Mouse (Mus musculus): ENCODE results near the gene Zfp14. TPM values are rescaled to one million over a fixed set of nuclear protein-coding genes. Genes with fewer than 3 reads are reported as not detected.

Gene Zfp14
- polyA plus RNA-seq (2012): not detected in 2 replicates

GRCm38 (mm10) chr7:30050882-30051548 lies at the start of gene Zfp14:
TSS of gene Zfp14 (minus strand) at chr7:30051380.
- no peak for TF ChIP-seq GATA1 (IDR thresholded peaks at IDR 0.05; ENCODE audit: low read length)

DNA sequence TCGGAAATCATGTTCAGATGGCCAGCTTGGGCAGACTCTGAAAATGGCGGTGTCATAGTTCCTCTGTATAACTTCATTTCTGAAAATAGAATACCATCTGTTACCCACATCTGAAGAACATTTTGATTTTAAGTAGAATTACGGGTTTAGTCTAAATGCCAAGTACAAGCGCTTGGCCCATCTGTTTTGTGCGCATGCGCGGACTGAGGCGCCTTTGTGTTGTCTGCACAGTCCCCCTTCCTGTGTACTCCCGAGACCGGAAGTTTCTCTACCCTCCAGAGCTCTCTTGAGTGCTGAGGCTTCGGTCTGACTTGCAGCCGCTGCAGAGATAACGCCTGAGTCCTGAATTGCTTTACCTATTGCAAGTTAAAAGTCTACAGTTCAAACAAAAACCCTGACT lies 48.1 kb upstream of the Zfp14 start:
- no peak for TF ChIP-seq GATA1 (IDR thresholded peaks at IDR 0.05; ENCODE audit: low read length)

DNA sequence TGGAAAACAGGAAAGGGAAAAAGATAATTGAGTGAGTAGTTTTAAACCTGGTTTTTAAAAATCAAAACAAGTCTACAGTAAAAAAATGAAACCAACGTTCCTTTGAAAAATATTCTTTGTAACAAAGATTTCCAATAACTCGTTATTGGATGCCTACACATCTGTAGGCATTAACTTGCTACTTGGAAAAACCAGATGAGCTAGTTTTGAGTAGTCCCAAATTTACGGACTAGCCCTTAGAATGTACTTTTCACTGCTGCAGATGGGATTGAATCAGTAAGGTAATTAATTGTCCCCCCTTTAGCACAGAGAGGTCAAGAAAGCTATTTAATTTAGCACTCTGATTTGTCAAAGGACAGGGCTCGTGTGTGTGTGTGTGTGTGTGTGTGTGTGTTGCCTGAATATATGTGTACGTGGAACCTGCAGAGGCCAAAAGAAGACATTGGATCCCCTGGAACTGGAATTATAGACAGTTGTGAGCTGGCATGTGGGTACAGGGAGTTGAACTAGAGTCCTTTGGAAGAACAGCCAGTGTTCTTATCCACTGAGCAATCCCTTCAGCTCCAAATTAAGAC lies 44.5 kb upstream of the Zfp14 start:
- TF ChIP-seq GATA1 (IDR thresholded peaks at IDR 0.05; ENCODE audit: low read length): no peak

DNA sequence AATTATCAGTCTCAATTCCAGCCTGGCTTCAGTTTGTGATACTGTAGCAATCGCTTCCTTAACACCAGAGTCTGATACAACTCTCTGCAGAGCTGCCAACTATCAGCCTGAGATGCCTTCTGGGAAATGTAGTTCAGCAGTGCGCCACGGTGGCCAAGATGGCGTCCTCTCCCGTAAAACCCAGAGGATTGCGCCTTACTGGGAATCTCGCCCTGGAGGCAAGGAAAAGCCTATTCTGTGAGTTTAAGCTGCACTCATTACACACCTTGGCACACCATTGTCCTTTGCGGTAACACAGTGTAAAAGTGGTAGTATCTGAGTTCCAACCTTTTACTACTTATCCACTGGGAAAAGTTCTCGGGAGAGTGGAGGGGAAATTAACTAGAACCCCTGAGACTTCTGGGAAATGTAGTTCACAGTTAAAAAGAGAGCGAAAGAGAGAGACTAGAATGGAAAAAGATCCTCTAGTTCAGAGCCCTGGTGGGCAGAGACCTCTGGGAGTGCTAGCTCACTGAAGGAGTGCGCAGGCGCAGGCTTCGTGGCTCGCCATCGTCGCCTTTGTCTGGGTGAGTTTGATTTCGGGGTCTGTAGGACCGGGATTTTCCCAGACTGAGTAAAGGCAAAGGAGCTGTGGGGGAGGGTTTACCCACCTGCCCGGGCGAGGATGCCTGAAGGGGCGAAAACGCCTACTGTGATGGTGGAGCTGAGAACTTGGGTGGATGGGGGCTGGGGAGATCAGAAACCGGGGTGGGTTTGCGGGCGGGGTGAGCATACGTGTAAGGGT lies 43.7 kb upstream of the Zfp14 start, which contains the start of gene Zfp260:
Gene Zfp260, plus strand, starts transcription at position 132 of the 784 bp plus-strand sequence.
- no peak for TF ChIP-seq GATA1 (IDR thresholded peaks at IDR 0.05; ENCODE audit: low read length)

DNA sequence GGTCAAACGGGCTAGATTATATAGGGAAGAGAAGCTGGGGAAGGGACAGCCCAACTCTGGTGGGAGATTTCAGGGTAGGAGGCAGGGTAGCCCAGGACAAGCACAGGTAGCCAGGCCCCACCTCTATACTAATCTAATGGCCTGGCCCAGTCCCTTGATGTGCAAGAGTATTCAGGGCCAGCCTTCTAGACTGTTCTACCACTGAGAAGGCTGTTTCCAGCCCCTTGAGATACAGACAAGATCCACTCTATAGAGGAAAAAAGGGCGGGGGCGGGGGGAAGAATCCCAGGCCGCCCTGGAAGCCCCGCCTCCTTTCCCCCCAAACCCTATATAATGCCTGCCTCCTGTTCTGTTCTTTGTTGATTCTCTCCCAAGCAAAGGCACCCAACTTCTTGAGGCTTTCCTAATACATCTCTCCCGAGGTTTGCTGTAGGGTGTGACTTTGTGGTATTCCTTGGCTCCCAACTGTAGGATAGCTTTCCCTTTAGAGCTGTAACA lies 42.8 kb upstream of the Zfp14 start:
- no peak for TF ChIP-seq GATA1 (IDR thresholded peaks at IDR 0.05; ENCODE audit: low read length)

DNA sequence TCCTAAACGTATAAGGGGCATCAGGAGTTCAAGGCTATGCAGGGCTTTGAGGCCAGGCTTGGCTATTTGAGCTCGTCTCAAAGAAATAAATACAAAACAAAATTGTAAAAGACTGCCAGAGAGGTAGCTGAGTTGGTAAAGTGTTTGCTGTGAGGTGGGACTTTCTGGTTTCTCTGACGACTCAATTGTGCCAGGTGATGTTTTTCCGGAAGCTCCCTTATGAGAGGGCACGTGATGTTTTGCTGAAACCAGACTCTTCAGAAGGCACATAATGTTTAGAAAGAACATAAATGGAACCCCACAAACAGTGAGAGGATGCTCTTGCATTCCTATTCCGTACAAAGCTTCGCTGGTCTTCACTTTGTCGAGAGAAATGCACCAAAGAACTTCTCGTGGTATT lies 41.5 kb upstream of the Zfp14 start:
- TF ChIP-seq GATA1 (IDR thresholded peaks at IDR 0.05; ENCODE audit: low read length): no peak

GRCm38 (mm10) chr7:30090970-30091585 lies 39.9 kb upstream of the Zfp14 start:
- no peak for TF ChIP-seq GATA1 (IDR thresholded peaks at IDR 0.05; ENCODE audit: low read length)

DNA sequence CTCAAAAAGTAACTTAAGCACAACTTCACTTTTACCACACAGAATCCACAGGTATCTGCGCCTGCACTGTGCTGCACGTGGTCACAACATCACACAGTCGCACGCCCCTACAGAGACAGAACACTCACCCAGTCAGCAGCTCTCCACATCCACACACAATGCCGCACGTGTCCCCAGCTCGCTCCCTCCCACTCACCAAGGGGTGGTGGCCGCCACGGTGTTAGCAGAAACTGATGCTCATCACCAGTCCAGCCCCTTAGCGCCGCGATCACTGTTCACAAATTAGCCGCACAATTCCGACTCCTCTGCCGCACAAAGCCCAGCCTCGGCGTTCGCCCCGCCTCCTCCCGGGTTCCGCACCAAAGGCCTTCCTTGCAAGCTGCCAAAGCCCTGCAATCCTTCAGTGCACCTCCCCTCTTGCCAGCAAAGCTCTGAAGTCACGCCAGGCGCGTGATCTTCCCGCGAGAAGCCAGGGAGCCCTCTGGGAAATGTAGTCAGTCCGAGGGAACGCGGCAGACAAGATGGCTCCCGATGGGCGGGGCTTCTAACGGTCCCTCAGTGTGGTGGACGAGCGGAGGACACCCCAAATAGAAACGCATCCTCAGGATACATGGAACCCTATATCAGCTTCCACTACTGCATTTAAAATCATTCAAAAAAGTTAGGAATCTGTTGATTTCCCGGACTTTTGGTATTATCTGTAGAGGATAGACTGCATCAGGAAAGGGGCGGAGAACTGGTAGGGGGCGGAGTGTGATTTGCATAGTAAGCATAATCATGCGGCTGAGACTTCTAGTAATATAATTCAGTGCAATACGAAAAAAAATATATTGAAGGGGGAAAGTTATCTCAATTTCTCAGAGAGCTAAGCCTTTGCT lies 39.2 kb upstream of the Zfp14 start, which contains the start of the genes Gm26920 and Zfp566:
Gene Gm26920, minus strand, starts transcription at position 319 of the 878 bp plus-strand sequence.
Gene Zfp566, minus strand, starts transcription at position 436 of the 878 bp plus-strand sequence.
- TF ChIP-seq GATA1 (IDR thresholded peaks at IDR 0.05; ENCODE audit: low read length): no peak

- TF ChIP-seq GATA1 (IDR thresholded peaks at IDR 0.05; ENCODE audit: low read length): no peak
These were observed 38.2 kb upstream of the Zfp14 start for GRCm38 (mm10) chr7:30089405-30089804.

DNA sequence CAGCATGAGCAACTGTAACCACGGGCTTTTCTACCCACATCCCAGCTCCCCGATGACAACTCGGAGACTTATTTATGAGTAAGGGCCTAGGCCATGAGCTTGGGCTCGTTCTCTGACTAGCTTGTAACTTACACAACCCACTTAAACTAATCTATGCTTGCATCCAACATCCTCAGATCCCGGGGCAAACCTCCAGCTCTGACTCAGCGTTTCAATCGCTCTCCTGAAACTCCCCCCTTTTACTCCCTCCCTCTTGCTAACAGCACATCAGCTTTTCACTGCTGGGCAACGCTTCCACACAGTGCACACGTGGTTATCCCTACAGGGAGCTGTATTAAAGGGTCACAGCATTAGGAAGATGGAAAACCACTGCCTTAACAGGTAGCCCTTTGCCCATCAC lies 35.3 kb upstream of the Zfp14 start:
- no peak for TF ChIP-seq GATA1 (IDR thresholded peaks at IDR 0.05; ENCODE audit: low read length)

DNA sequence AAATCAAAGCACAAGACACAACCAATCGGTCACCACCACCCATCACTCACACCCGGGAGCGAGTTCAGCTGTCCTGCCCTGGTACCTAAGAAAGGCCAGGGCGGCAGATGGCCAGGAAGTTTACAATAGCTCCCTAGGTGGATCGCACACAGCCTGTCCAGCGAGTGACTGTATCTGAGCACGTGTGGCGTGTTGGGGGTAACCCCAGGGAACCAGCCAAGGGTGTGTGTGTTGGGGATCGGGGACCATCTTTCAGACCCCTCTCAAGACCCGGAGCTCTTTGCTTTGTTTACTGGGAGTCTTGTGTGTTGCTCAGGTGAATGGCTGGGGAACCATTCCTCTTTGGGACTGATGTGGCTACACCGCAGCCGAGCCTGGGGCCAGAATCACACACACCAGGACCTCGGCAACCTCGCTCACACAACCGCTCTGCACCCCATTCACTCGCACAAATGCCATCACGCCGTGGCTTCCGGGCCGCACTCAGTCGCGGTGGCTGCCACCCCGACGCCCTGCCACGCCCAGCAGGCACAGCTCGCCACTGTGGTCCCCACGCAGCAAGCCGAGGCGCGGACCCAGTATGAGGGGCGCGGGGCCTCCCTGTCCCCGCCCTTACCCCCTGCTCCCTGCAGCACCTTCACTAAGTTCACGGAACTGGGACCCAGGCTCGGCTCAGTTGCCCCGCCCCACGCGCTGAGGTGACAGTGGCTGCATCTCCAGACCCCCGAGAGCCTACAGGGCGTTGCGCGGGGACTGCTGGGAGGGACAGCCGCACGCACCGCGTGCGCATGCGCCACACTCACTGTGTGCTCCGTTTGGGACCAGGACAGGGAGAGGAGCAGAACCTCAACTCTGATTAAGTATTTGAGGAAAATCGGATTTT lies 21.2 kb upstream of the Zfp14 start, which contains the start of gene Zfp82:
Gene Zfp82, minus strand, starts transcription at position 755 of the 883 bp plus-strand sequence.
- TF ChIP-seq GATA1 (IDR thresholded peaks at IDR 0.05; ENCODE audit: low read length): no peak

- TF ChIP-seq GATA1 (IDR thresholded peaks at IDR 0.05; ENCODE audit: low read length): no peak
These were observed 13.4 kb upstream of the Zfp14 start for GRCm38 (mm10) chr7:30064622-30065021.

- no peak for TF ChIP-seq GATA1 (IDR thresholded peaks at IDR 0.05; ENCODE audit: low read length)
These were observed 11.3 kb upstream of the Zfp14 start for GRCm38 (mm10) chr7:30062478-30062877.

- no peak for TF ChIP-seq GATA1 (IDR thresholded peaks at IDR 0.05; ENCODE audit: low read length)
These were observed 9.2 kb upstream of the Zfp14 start for GRCm38 (mm10) chr7:30060341-30060740.

Measured in G1E-ER4 (cell line).